ENCODE assay signal across 28 mouse cellular contexts in the genomic region with DNA sequence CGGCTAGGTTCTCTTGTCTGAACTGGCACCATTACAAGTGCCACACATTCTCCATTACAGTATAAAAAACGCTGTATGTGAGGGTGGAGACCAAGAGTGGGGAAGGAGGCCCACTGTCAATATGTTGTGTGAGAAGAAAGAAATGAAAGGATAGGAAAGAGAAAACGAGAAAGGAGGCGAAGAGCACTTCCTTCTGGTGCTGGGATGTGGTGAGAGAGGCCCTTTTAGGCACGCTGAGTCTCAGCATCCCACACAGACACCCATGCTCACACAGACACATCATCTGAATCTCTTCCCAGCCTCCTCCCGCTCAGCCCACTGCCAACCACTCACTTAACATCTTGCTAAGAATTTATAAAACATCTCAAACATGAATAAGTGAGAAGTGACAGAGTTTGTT. TPM values are rescaled to one million over a fixed set of nuclear protein-coding genes. Genes with fewer than 3 reads are reported as not detected.
DNase-seq lines count a peak whose midpoint lies in the region; ATAC-seq lines count a peak whose summit lies in the region.
"Had no signal": no experiment of that assay in that cellular context is flagged by ENCODE, and none has a peak within 500 bp of the region (broad histone marks: within the 10 kb centered on the region; RNA-seq: fewer than 3 reads in every experiment).

No protein-coding gene starts in this region.

- no peaks in the 10 kb centered on the region for H3K27me3 ChIP-seq in hindbrain, embryonic 11.5 days (ENCODE audit: control insufficient read depth, insufficient read depth, low read length)
- no peaks in the 10 kb centered on the region for H3K27me3 ChIP-seq in forebrain, embryonic 10.5 days (ENCODE audit: poor library complexity, severe bottlenecking)
- H3K27me3 ChIP-seq: limb, embryonic 13.5 days; lung, embryonic 15.5 days; midbrain, embryonic 12.5 days; neural tube, embryonic 12.5 days had no signal

- WGBS in hindbrain, embryonic 11.5 days = 90% methylated on average over 6 of the region's 6 CpGs
- WGBS in forebrain, embryonic 10.5 days = 89% methylated on average over 6 of the region's 6 CpGs

- intact Hi-C loops in left cerebral cortex, postnatal 4 days (cut with DNase I) = no loop called here
- intact Hi-C loops in left cerebral cortex, postnatal 14 days (cut with DNase I) = loop anchor here (10.0 kb wide), 1 partner anchor 247 kb away; no protein-coding TSS in a partner anchor

- peak; percentile 56 for DNase-seq in left cerebral cortex, adult 11 months (ENCODE audit: low spot score)
- no peak for DNase-seq in left cerebral cortex, postnatal 4 days
- DNase-seq in frontal cortex, postnatal 36 days (ENCODE audit: low spot score in 2 of 2) = peak; percentile 60 to 75
- peak; percentile 51 to 55 for DNase-seq in left cerebral cortex, postnatal 14 days (ENCODE audit: low spot score in 2 of 2)
- peak; percentile 62 for DNase-seq in right cerebral cortex, postnatal 25 days
- DNase-seq in hindbrain, embryonic 11.5 days (ENCODE audit: low spot score) = no peak
- no peak for DNase-seq in kidney, postnatal 36 days
- no peak for DNase-seq in forebrain, embryonic 10.5 days (ENCODE audit: extremely low spot score, low spot score)
- DNase-seq: adrenal gland, postnatal 14 days; cerebellum, adult 8-10 months; cerebellum, postnatal 25 days; gastrocnemius, postnatal 14 days; heart, adult 11 months; heart, postnatal 4 days; kidney, adult 9 months; kidney, postnatal 14 days had no signal

- H3K27ac ChIP-seq in hindbrain, embryonic 11.5 days (ENCODE audit: low read depth, low read length) = no peak overlapping the region
- no peak overlapping the region for H3K27ac ChIP-seq in forebrain, embryonic 10.5 days
- H3K27ac ChIP-seq: hindbrain, embryonic 14.5 days; limb, embryonic 13.5 days; lung, embryonic 15.5 days; midbrain, embryonic 12.5 days; neural tube, embryonic 12.5 days had no signal

- H3K4me2 ChIP-seq in hindbrain, embryonic 11.5 days (replicated peaks; ENCODE audit: low read depth, low read length) = no peak overlapping the region
- H3K4me2 ChIP-seq: heart, embryonic 11.5 days; hindbrain, embryonic 14.5 days; limb, embryonic 13.5 days; liver, embryonic 11.5 days; lung, embryonic 15.5 days; midbrain, embryonic 12.5 days; neural tube, embryonic 12.5 days had no signal

- no peak overlapping the region for H3K4me3 ChIP-seq in hindbrain, embryonic 11.5 days (ENCODE audit: low read depth, low read length)
- H3K4me3 ChIP-seq in forebrain, embryonic 10.5 days = no peak overlapping the region
- H3K4me3 ChIP-seq: limb, embryonic 13.5 days; lung, embryonic 15.5 days; midbrain, embryonic 12.5 days; myocyte; neural tube, embryonic 12.5 days had no signal

- H3K36me3 ChIP-seq in hindbrain, embryonic 11.5 days (ENCODE audit: control insufficient read depth, insufficient read depth, low read length) = no peaks in the 10 kb centered on the region
- no peaks in the 10 kb centered on the region for H3K36me3 ChIP-seq in forebrain, embryonic 10.5 days (replicated peaks)
- H3K36me3 ChIP-seq: limb, embryonic 13.5 days; lung, embryonic 15.5 days; midbrain, embryonic 12.5 days; neural tube, embryonic 12.5 days had no signal

- no peak for ATAC-seq in hindbrain, embryonic 11.5 days (ENCODE audit: low FRiP score)
- ATAC-seq: CD4-positive, CD25-positive, alpha-beta regulatory T cell, adult 4 months; forebrain, embryonic 14.5 days; intestine, postnatal 0 days had no signal

- no peaks in the 10 kb centered on the region for H3K9me3 ChIP-seq in hindbrain, embryonic 11.5 days (ENCODE audit: control insufficient read depth, low read length)
- H3K9me3 ChIP-seq in forebrain, embryonic 10.5 days = no peaks in the 10 kb centered on the region
- H3K9me3 ChIP-seq: limb, embryonic 13.5 days; lung, embryonic 15.5 days; midbrain, embryonic 12.5 days; neural tube, embryonic 12.5 days had no signal

- H3K9ac ChIP-seq in hindbrain, embryonic 11.5 days (ENCODE audit: low read depth, low read length) = no peak overlapping the region
- H3K9ac ChIP-seq: hindbrain, embryonic 14.5 days; limb, embryonic 13.5 days; lung, embryonic 15.5 days; midbrain, embryonic 12.5 days; neural tube, embryonic 12.5 days had no signal

- H3K4me1 ChIP-seq in hindbrain, embryonic 11.5 days (replicated peaks; ENCODE audit: control insufficient read depth, insufficient read depth, low read length) = no peaks in the 10 kb centered on the region
- H3K4me1 ChIP-seq in forebrain, embryonic 10.5 days = no peaks in the 10 kb centered on the region
- H3K4me1 ChIP-seq: limb, embryonic 13.5 days; lung, embryonic 15.5 days; midbrain, embryonic 12.5 days; neural tube, embryonic 12.5 days had no signal

RNA-seq across cellular contexts. Expression of a gene that starts 14.7 kb away (rescaled TPM):
- total RNA-seq in left cerebral cortex, postnatal 4 days (2021) = 10 to 100 TPM; 51.0 to 55.1 TPM
- 10 to 100 TPM; 69.5 to 82.9 TPM for total RNA-seq in left cerebral cortex, postnatal 14 days (2021)
- polyA plus RNA-seq in hindbrain, embryonic 11.5 days (2014; fragmentation: Nextera tagmentation; extraction: Ambion mirVana) = 1.3 and 1.7 TPM in 2 replicates
- 0.48 and 0.53 TPM in 2 replicates for polyA plus RNA-seq in forebrain, embryonic 10.5 days (2016; fragmentation: Nextera tagmentation; extraction: Ambion mirVana)
- total RNA-seq: gastrocnemius, postnatal 14 days; megakaryocyte progenitor cell, adult 5-6 weeks had no signal

Comparison
In these comparisons a context has a peak if more than half of its experiments do, and no peak if none do; other contexts are left out.
1. DNase-seq: peak in left cerebral cortex, adult 11 months (single experiment), frontal cortex, postnatal 36 days (2 of 2), left cerebral cortex, postnatal 14 days (2 of 2) and right cerebral cortex, postnatal 25 days (single experiment); none in left cerebral cortex, postnatal 4 days (single experiment), hindbrain, embryonic 11.5 days (single experiment), kidney, postnatal 36 days (0 of 2) and forebrain, embryonic 10.5 days (single experiment).